Mouse (Mus musculus): ENCODE results near the gene Sfpq.

DNA sequence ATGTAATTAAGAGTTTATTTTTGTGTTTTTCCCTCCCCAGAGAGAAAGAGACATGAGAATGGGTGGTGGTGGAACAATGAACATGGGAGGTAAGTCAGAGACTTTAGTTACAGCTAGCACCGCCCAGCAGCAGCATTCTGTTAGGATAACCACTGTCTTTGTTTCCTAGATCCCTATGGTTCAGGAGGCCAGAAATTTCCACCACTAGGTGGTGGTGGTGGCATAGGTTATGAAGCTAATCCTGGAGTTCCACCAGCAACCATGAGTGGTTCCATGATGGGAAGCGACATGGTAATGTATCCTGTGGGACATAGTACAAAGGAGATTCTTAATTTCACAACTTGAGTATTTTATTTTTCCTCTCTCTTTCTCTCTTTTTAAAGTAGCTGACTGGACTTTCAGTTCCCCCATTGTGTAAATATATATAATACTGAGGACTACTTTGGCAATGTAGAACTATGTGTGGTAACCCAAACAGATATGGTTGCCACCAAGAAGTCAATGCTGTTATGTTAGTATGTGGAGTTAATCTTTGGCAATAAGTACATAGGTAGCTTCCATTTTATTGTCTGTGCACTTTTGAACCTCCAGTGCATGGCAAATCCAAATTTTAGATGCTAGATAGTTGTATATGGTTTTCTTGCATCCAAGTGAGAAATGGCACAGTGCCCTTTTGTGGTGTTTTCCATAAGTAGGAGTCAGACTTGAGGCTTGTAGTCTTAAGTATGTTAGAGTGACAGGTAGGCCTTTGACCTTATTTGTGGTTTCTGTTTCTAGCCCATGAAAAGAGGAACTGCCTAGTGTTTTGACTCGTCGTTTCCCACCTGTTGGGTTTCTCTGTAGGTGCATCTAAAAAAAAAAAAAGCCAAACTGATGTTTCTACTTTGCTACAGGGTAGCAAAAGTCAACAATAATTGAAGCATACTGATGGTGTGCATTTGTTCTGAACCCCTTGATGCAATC is 6.4 kb downstream of the Sfpq start:
- TF ChIP-seq CTCF (conservative IDR thresholded peaks at IDR 0.05; ENCODE audit: insufficient read depth, insufficient read length, low read depth, low read length) (peak; percentile 51), POLR2A (IDR thresholded peaks at IDR 0.05; ENCODE audit: low read depth, low read length) (no peak)
